Mouse (Mus musculus) myocyte (in vitro differentiated cells): ENCODE measurements around the gene Imp4. TPM values are rescaled to one million over a fixed set of nuclear protein-coding genes. Genes with fewer than 3 reads are reported as not detected.

Source experiments
- H3K27me3 ChIP-seq: one replicate; pipeline ENCODE4 v1.6.1; 2011; ENCODE audit not compliant: control insufficient read depth, insufficient read depth, insufficient read length
- H3K36me3 ChIP-seq: one replicate; pipeline ENCODE4 v1.6.1; 2011; ENCODE audit not compliant: control insufficient read depth, insufficient read depth
- H3K4me2 ChIP-seq: one replicate; pipeline ENCODE4 v1.6.1; 2011; ENCODE audit warnings: low read depth, control low read depth
- H3K4me3 ChIP-seq: one replicate; pipeline ENCODE4 v1.5.1; 2011; ENCODE audit warnings: mild to moderate bottlenecking, control low read depth, moderate library complexity
- H3K79me2 ChIP-seq: one replicate; pipeline ENCODE4 v1.6.1; 2011; ENCODE audit not compliant: control insufficient read depth, insufficient read depth
- H3ac ChIP-seq: one replicate; pipeline ENCODE4 v1.6.1; 2011; ENCODE audit not compliant: control insufficient read depth, insufficient read length
- CEBPB ChIP-seq: IDR thresholded peaks from 2 replicates; pipeline ENCODE4 v1.6.1; 2011; ENCODE audit warnings: mild to moderate bottlenecking, moderate library complexity; ENCODE audit not compliant: poor library complexity, insufficient read depth, severe bottlenecking
- E2F4 ChIP-seq: IDR thresholded peaks from one replicate; pipeline ENCODE4 v1.6.1; 2011; ENCODE audit warnings: mild to moderate bottlenecking, control low read depth, moderate library complexity; ENCODE audit not compliant: insufficient read depth
- MAX ChIP-seq: IDR thresholded peaks from one replicate; pipeline ENCODE4 v1.6.1; 2011; ENCODE audit warnings: low read depth, mild to moderate bottlenecking, control low read depth
- MYOD1 ChIP-seq, 3 experiments: IDR thresholded peaks; one replicate each; pipeline ENCODE4 v1.6.1; 2011; ENCODE audit warnings: control low read depth in 2 of 3, low read depth in 2 of 3, mild to moderate bottlenecking in 2 of 3, moderate library complexity in 1 of 3; ENCODE audit not compliant: insufficient read length in 2 of 3, control insufficient read depth in 1 of 3
- MYOG ChIP-seq, 3 experiments: IDR thresholded peaks; one replicate each; pipeline ENCODE4 v1.6.1; 2011; ENCODE audit warnings: control low read depth in 2 of 3, low read depth in 2 of 3, mild to moderate bottlenecking in 2 of 3; ENCODE audit not compliant: insufficient read length in 2 of 3, control insufficient read depth in 1 of 3, insufficient read depth in 1 of 3
- POLR2A ChIP-seq: IDR thresholded peaks from one replicate; pipeline ENCODE4 v1.6.1; 2011; ENCODE audit warnings: low read depth, mild to moderate bottlenecking, control low read depth, moderate library complexity; ENCODE audit not compliant: insufficient read length
- POLR2AphosphoS2 ChIP-seq: IDR thresholded peaks from one replicate; pipeline ENCODE4 v1.6.1; 2011; ENCODE audit warnings: low read depth, control low read depth; ENCODE audit not compliant: insufficient read length
- REST ChIP-seq: IDR thresholded peaks from one replicate; pipeline ENCODE4 v1.6.1; 2011; ENCODE audit warnings: mild to moderate bottlenecking, control low read depth, moderate library complexity; ENCODE audit not compliant: insufficient read depth, insufficient read length
- SRF ChIP-seq: IDR thresholded peaks from one replicate; pipeline ENCODE4 v1.6.1; 2011; ENCODE audit warnings: low read depth; ENCODE audit not compliant: control insufficient read depth, insufficient read length
- TCF12 ChIP-seq: IDR thresholded peaks from one replicate; pipeline ENCODE4 v1.6.1; 2011; ENCODE audit warnings: mild to moderate bottlenecking, control low read depth; ENCODE audit not compliant: poor library complexity, insufficient read depth, severe bottlenecking
- TCF3 ChIP-seq: IDR thresholded peaks from one replicate; pipeline ENCODE4 v1.6.1; 2011; ENCODE audit warnings: low read depth, control low read depth; ENCODE audit not compliant: insufficient read length
- USF1 ChIP-seq: IDR thresholded peaks from one replicate; pipeline ENCODE4 v1.6.1; 2011; ENCODE audit warnings: low read depth, mild to moderate bottlenecking, control low read depth, moderate library complexity
- polyA plus RNA-seq: library from polyadenylated mRNA; unstranded; fragments of >200 nt; fragmentation: generic; extraction: Trizol; gene quantifications from one replicate; pipeline ENCODE4 v1.2.1, GENCODE M21; 2012; ENCODE audit warnings: missing spikeins

The Imp4 gene
- polyA plus RNA-seq, 1 experiment: 40.7 TPM

- TF ChIP-seq MAX (no peak), POLR2AphosphoS2 (no peak), MYOG (IDR thresholded peaks at IDR 0.05; ENCODE audit: control insufficient read depth in 1 of 3, insufficient read depth in 1 of 3, insufficient read length in 2 of 3, low read depth in 2 of 3) (no peak)
- H3ac ChIP-seq: no peak overlapping the region
- no peaks in the 10 kb centered on the region for H3K79me2 ChIP-seq
- H3K4me3 ChIP-seq: no peak overlapping the region
- H3K4me2 ChIP-seq: no peak overlapping the region
- no peaks in the 10 kb centered on the region for H3K36me3 ChIP-seq
- H3K27me3 ChIP-seq: no peaks in the 10 kb centered on the region
These were observed 8.7 kb upstream of the Imp4 start for GRCm38 (mm10) chr1:34430981-34431380.

- Histone ChIP-seq H3K79me2 (no peaks in the 10 kb centered on the region), H3ac (no peak overlapping the region), H3K27me3 (no peaks in the 10 kb centered on the region), H3K4me2 (no peak overlapping the region), H3K4me3 (no peak overlapping the region), H3K36me3 (no peaks in the 10 kb centered on the region)
- TF ChIP-seq MAX: no peak
These were observed 8.2 kb upstream of the Imp4 start for GRCm38 (mm10) chr1:34431431-34431830.

- Histone ChIP-seq H3K4me2 (no peak overlapping the region), H3ac (no peak overlapping the region), H3K27me3 (no peaks in the 10 kb centered on the region), H3K4me3 (no peak overlapping the region), H3K79me2 (no peaks in the 10 kb centered on the region), H3K36me3 (no peaks in the 10 kb centered on the region)
- no peak for TF ChIP-seq USF1
- TF ChIP-seq POLR2A: no peak
- TF ChIP-seq CEBPB: no peak
- no peak for TF ChIP-seq REST
- no peak for TF ChIP-seq MYOG (IDR thresholded peaks at IDR 0.05; ENCODE audit: control insufficient read depth in 1 of 3, insufficient read depth in 1 of 3, insufficient read length in 2 of 3, low read depth in 2 of 3)
- no peak for TF ChIP-seq MYOD1 (IDR thresholded peaks at IDR 0.05; ENCODE audit: control insufficient read depth in 1 of 3, insufficient read length in 2 of 3, low read depth in 2 of 3)
- no peak for TF ChIP-seq E2F4
- no peak for TF ChIP-seq TCF12
- no peak for TF ChIP-seq MAX
These were observed 7.3 kb upstream of the Imp4 start for GRCm38 (mm10) chr1:34432411-34432775.

- no peak for TF ChIP-seq TCF3
- no peak for TF ChIP-seq MYOD1 (IDR thresholded peaks at IDR 0.05; ENCODE audit: control insufficient read depth in 1 of 3, insufficient read length in 2 of 3, low read depth in 2 of 3)
- TF ChIP-seq MYOG (IDR thresholded peaks at IDR 0.05; ENCODE audit: control insufficient read depth in 1 of 3, insufficient read depth in 1 of 3, insufficient read length in 2 of 3, low read depth in 2 of 3): no peak
- no peak for TF ChIP-seq REST
- TF ChIP-seq USF1: no peak
- no peak for TF ChIP-seq POLR2AphosphoS2
- TF ChIP-seq TCF12: no peak
- TF ChIP-seq E2F4: no peak
- TF ChIP-seq CEBPB: no peak
- no peak for TF ChIP-seq MAX
- TF ChIP-seq POLR2A: no peak
- no peak overlapping the region for H3K4me3 ChIP-seq
- H3K27me3 ChIP-seq: no peaks in the 10 kb centered on the region
- no peak overlapping the region for H3ac ChIP-seq
- no peaks in the 10 kb centered on the region for H3K79me2 ChIP-seq
- H3K4me2 ChIP-seq: no peak overlapping the region
- H3K36me3 ChIP-seq: no peaks in the 10 kb centered on the region
These were observed 6.7 kb upstream of the Imp4 start for GRCm38 (mm10) chr1:34432776-34433481.

DNA sequence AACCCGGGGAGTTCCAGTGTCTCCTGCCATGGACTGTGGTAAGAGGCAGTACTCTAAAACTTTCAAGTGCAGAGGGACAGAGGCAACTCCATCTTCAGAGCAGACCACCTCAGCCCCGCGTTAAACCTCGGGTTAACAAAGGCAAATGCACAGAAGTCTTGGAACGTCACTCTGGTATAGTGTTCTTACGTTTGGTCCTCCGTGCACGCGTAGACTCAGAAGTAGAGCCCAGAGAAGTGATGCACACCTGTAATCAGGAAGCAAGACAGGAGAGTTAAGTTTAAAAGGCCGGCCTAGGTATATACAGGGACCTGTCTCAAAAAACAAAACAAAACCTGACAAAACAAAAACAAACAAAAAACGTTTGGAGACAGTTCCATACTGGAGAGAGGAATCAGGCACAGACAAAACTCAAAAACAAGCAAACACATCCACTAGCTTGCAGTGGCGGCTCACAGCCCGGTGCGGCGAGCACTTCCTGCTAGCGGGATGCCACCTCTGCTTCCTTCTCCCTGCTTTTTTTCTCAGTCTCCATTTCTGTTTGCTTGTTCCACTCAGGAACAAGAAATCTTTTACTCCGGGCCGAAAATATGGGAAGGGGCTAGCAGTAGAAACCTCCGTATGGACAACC is 5.6 kb upstream of the Imp4 start:
- H3K27me3 ChIP-seq: no peaks in the 10 kb centered on the region
- peak overlapping the region; percentile 33 for H3K4me3 ChIP-seq
- no peaks in the 10 kb centered on the region for H3K79me2 ChIP-seq
- TF ChIP-seq MYOG (IDR thresholded peaks at IDR 0.05; ENCODE audit: control insufficient read depth in 1 of 3, insufficient read depth in 1 of 3, insufficient read length in 2 of 3, low read depth in 2 of 3) (no peak), SRF (no peak), MYOD1 (IDR thresholded peaks at IDR 0.05; ENCODE audit: control insufficient read depth in 1 of 3, insufficient read length in 2 of 3, low read depth in 2 of 3) (no peak), POLR2AphosphoS2 (no peak), POLR2A (no peak), USF1 (no peak), REST (no peak), TCF3 (no peak), MAX (no peak), CEBPB (no peak), E2F4 (no peak), TCF12 (no peak)
- no peaks in the 10 kb centered on the region for H3K36me3 ChIP-seq
- H3ac ChIP-seq: no peak overlapping the region
- H3K4me2 ChIP-seq: peak overlapping the region; percentile 68
